Mouse (Mus musculus): ENCODE measurements at regions not wholly inside any gene's neighbourhood (a gene's known extent, or its start where the extent isn't known, plus 50 kb on each side); places are given as distances from the start of the nearest gene placed in this dataset.

GRCm38 (mm10) chr6:108971415-108972089, 143.1 kb downstream of the Edem1 start:
- intact Hi-C loops (cut with DNase I), result no loop called here
- TF ChIP-seq CTCF (IDR thresholded peaks at IDR 0.05), result no peak
- Histone ChIP-seq H3K4me3 (no peak overlapping the region), H3K27ac (no peak overlapping the region)
- DNase-seq (ENCODE audit: extremely low spot score in 1 of 2, low spot score in 2 of 2), result no peak

DNA sequence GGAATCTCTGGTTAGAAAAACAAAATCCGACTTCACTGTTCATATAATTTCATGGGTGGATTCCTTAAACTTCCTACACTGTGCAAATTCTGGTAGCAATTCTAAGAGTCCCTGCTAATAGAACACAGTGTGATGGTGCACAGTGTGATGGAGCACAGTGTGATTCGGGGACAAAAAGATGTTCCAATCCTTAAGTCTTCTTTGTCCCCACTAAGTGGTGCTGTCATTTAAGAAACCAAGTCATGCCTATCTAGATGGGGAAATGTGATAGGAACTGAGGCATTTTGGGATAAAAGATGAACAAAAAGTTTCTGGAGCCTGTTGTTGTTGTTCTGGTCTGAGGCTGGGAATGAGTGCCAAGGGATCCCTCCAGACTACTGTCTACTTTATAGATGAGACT, 145.3 kb downstream of the Edem1 start:
- intact Hi-C loops (cut with DNase I), result no loop called here
- TF ChIP-seq CTCF (IDR thresholded peaks at IDR 0.05), result no peak; the same call in 1 of the 2 replicates
- H3K4me3 ChIP-seq, result no peak overlapping the region
- H3K27ac ChIP-seq, result no peak overlapping the region
- no peak for DNase-seq (ENCODE audit: extremely low spot score in 1 of 2, low spot score in 2 of 2)

- Histone ChIP-seq H3K4me3 (no peak overlapping the region), H3K27ac (no peak overlapping the region)
- no peak for DNase-seq (ENCODE audit: extremely low spot score in 1 of 2, low spot score in 2 of 2)
- intact Hi-C loops (cut with DNase I), result no loop called here
- TF ChIP-seq CTCF (IDR thresholded peaks at IDR 0.05), result no peak
Measured at GRCm38 (mm10) chr6:108989506-108989905, 161.1 kb downstream of the Edem1 start.

DNA sequence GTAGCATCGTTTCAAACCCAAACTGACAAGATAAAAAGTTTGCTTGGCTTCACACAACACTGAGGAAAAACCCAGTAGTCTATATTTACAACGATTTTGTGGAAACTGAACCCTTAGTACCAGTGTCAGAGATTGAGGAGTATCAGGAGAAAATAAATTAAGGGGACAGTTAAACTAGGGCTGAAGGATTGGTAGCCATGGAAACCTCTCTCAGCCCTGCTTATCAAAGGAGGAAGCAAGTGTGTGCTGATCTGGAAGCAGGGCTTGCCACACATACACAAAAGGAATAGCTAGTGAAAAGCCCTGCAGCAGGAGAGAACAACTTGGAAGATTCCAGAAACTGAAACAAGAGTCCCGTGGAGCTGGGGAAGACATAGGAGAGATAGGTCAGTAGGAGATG, 165.3 kb downstream of the Edem1 start:
- intact Hi-C loops (cut with DNase I), result no loop called here
- Histone ChIP-seq H3K27ac (no peak overlapping the region), H3K4me3 (no peak overlapping the region)
- DNase-seq (ENCODE audit: extremely low spot score in 1 of 2, low spot score in 2 of 2), result no peak
- TF ChIP-seq CTCF (IDR thresholded peaks at IDR 0.05), result no peak

GRCm38 (mm10) chr6:109004443-109004842, 176.0 kb downstream of the Edem1 start:
- no peak overlapping the region for H3K27ac ChIP-seq
- DNase-seq (ENCODE audit: extremely low spot score in 1 of 2, low spot score in 2 of 2), result no peak
- no peak for TF ChIP-seq CTCF (IDR thresholded peaks at IDR 0.05)
- intact Hi-C loops (cut with DNase I), result no loop called here
- no peak overlapping the region for H3K4me3 ChIP-seq

GRCm38 (mm10) chr6:109009364-109009763, 180.9 kb downstream of the Edem1 start:
- Histone ChIP-seq H3K27ac (no peak overlapping the region), H3K4me3 (no peak overlapping the region)
- DNase-seq (ENCODE audit: extremely low spot score in 1 of 2, low spot score in 2 of 2), result no peak
- TF ChIP-seq CTCF (IDR thresholded peaks at IDR 0.05), result no peak
- intact Hi-C loops (cut with DNase I), result no loop called here

DNA sequence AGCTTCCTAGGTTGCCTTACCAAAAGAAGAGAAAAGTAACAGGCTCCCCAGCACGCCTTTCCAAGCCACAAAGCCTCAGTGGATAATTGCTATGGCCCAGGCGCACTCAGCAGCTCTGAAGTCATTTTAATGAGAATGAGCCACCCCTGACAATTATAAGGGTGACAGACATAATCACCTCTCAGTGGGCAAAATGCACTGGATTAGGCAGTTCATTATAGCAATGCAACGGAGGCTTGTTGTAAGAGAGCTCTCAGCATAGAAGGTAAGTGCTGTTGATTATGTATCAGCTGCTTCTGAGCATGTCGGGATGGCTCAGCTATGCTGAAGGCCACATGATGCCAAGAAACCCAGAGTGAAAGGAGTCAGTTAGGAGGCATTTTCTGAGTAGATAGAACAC, 181.4 kb downstream of the Edem1 start:
- TF ChIP-seq CTCF (IDR thresholded peaks at IDR 0.05), result no peak
- intact Hi-C loops (cut with DNase I), result loop anchor here (10.0 kb wide), 1 partner anchor 1525 kb away; no protein-coding TSS in a partner anchor
- Histone ChIP-seq H3K4me3 (no peak overlapping the region), H3K27ac (no peak overlapping the region)
- DNase-seq (ENCODE audit: extremely low spot score in 1 of 2, low spot score in 2 of 2), result no peak

- TF ChIP-seq CTCF (IDR thresholded peaks at IDR 0.05), result no peak
- Histone ChIP-seq H3K27ac (no peak overlapping the region), H3K4me3 (no peak overlapping the region)
- intact Hi-C loops (cut with DNase I), result loop anchor here (10.0 kb wide), 1 partner anchor 1515 kb away; no protein-coding TSS in a partner anchor
- DNase-seq (ENCODE audit: extremely low spot score in 1 of 2, low spot score in 2 of 2), result peak in 1 of 2 experiments; percentile 13
Measured at GRCm38 (mm10) chr6:109019731-109020130, 191.3 kb downstream of the Edem1 start.
